Mouse (Mus musculus) effector memory CD4-positive, alpha-beta T cell, adult 7 months (primary cell): ENCODE data around the gene Fam120b. TPM values are rescaled to one million over a fixed set of nuclear protein-coding genes. Genes with fewer than 3 reads are reported as not detected.

Experiments
- polyA plus RNA-seq: library from polyadenylated mRNA; unstranded; fragments of 100-300 nt; shearing (Covaris generic); gene quantifications from one replicate; pipeline ENCODE4 v1.2.1, GENCODE M21; 2017

Gene Fam120b
- polyA plus RNA-seq = 39.5 TPM

GRCm38 (mm10) chr17:15395997-15396675, at the start of gene Fam120b:
Gene Fam120b (plus strand): TSS chr17:15396202.

GRCm38 (mm10) chr17:15376494-15377181, 19.4 kb upstream of the Fam120b start, which contains the start of gene Dll1:
Gene Dll1 (minus strand): TSS chr17:15376872.

Other genes with a start within 250 kb of the Fam120b start
- 0.17 TPM for gene Dll1, start 19.3 kb upstream of the Fam120b start, polyA plus RNA-seq
- gene Psmb1, start 103.5 kb downstream of the Fam120b start, polyA plus RNA-seq = 215 TPM
- 32.8 TPM for gene Tbp, start 103.7 kb downstream of the Fam120b start, polyA plus RNA-seq
- gene Pdcd2, start 131.1 kb downstream of the Fam120b start, polyA plus RNA-seq = 64.0 TPM
- gene Prdm9, start 168.2 kb downstream of the Fam120b start, polyA plus RNA-seq = 5.4 TPM